Mouse (Mus musculus): Measurements from ENCODE around the gene Fgf5. TPM values are rescaled to one million over a fixed set of nuclear protein-coding genes. Genes with fewer than 3 reads are reported as not detected.

The Fgf5 gene
- polyA plus RNA-seq, 1 experiment from 2014 or later = 0.68 TPM

DNA sequence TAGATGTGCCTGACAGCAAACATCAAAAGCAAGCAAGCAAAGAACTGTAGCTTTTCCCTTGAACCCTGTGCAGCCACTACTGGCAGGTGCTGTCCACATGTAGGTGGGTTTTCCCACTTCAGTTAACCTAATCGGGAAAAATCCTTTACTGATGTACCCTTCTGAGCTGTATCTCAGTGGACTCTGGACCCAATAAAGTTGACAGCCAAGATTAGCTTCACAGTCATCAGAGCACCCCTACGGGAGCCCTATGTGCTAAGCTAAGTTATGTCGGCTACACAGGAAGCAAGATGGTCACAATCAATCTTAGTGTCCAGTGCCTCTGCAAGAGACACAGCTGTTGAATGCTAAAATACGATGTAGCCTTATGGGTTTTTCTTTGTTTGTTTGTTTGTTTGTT, 46.1 kb downstream of the Fgf5 start:
- CTCF ChIA-PET = no interaction called here
- POLR2A ChIA-PET = no interaction called here
- no peak for ATAC-seq
- no peak for DNase-seq (ENCODE audit: low read depth, low spot score)
- H3K27me3 ChIP-seq = peaks cover 6% of the 10 kb centered on the region
- in situ Hi-C loops (cut with MboI; ENCODE audit: low pct_unique_long_range_greater_than_20kb) = no loop called here
- TF ChIP-seq CTCF (IDR thresholded peaks at IDR 0.05) = no peak

DNA sequence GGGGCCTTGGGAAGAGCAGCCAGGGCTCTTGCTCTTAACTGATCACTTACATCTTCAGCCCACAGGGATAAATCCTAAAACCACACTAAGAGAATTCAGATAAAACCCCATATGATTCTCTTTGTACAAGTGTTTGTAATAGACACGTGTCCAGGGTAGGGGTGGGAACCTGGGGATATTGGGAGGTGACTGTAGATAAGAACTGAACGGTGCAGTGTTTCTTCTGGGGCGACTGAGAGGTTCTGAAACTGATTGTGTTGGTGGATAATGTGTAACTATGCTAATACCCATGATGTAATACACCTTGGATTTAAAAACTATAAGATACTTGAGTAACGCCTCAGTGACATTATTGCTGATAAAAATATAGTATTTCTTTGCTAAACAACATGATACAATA, 51.7 kb downstream of the Fgf5 start:
- ChIA-PET CTCF (no interaction called here), POLR2A (no interaction called here)
- no peak for ATAC-seq
- no peak for TF ChIP-seq CTCF (IDR thresholded peaks at IDR 0.05)
- in situ Hi-C loops (cut with MboI; ENCODE audit: low pct_unique_long_range_greater_than_20kb) = no loop called here
- peaks cover 6% of the 10 kb centered on the region for H3K27me3 ChIP-seq
- no peak for DNase-seq (ENCODE audit: low read depth, low spot score)

- peak; percentile 90 for ATAC-seq
- ChIA-PET CTCF (no interaction called here), POLR2A (no interaction called here)
- in situ Hi-C loops (cut with MboI; ENCODE audit: low pct_unique_long_range_greater_than_20kb) = no loop called here
- DNase-seq (ENCODE audit: low read depth, low spot score) = no peak
- no peak for TF ChIP-seq CTCF (IDR thresholded peaks at IDR 0.05)
- H3K27me3 ChIP-seq = peaks cover 6% of the 10 kb centered on the region
Measured at GRCm38 (mm10) chr5:98306528-98306927, 52.5 kb downstream of the Fgf5 start.

DNA sequence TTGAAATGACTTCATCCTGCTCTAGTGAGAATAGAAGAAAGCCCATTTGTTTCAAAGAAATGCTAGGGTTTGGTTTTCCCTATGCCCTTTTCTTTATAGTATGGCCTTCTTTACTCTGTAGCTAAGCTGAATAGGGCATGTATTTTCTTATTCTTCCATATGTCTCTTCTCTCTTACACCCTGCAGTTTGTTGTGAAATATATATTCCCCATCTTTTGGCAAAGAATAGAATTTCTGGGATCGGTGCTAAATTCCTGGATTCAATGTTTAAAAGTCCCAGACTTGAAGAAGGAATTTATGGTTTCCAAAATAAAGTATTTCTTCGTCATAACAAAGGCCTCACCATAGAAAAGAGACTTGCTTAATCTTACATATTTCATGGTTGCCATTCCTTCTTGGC, 72.6 kb downstream of the Fgf5 start:
- no peak for DNase-seq (ENCODE audit: low read depth, low spot score)
- ChIA-PET POLR2A (interaction anchor here (0.5 kb wide), 1 partner anchor 1524 kb away, joined by 3 read pairs; no protein-coding TSS in a partner anchor), CTCF (interaction anchor here (0.7 to 3.4 kb wide), 9 partner anchors 13 to 1200 kb away, joined by 3 to 12 read pairs (median 4); no protein-coding TSS in a partner anchor)
- in situ Hi-C loops (cut with MboI; ENCODE audit: low pct_unique_long_range_greater_than_20kb) = loop anchor here (5.0 to 25.0 kb wide), 3 partner anchors 112 to 1261 kb away; no protein-coding TSS in a partner anchor
- no peak for ATAC-seq
- H3K27me3 ChIP-seq = peaks cover 20% of the 10 kb centered on the region
- TF ChIP-seq CTCF (IDR thresholded peaks at IDR 0.05) = no peak

Other genes with a start within 250 kb of the Fgf5 start
- 28.9 TPM for gene Antxr2, start 223.1 kb upstream of the Fgf5 start, polyA plus RNA-seq (2021)
- 0.04 TPM for gene Prdm8, start 87.0 kb upstream of the Fgf5 start, polyA plus RNA-seq (2021)
- 0.23 TPM for gene Cfap299, start 75.1 kb downstream of the Fgf5 start, polyA plus RNA-seq (2021)

Measured in Patski (cell line).